Mouse (Mus musculus): Measurements from ENCODE around the gene Gm45837. TPM values are rescaled to one million over a fixed set of nuclear protein-coding genes. Genes with fewer than 3 reads are reported as not detected.

The Gm45837 gene
- polyA plus RNA-seq, 1 experiment, result 0.55 TPM

DNA sequence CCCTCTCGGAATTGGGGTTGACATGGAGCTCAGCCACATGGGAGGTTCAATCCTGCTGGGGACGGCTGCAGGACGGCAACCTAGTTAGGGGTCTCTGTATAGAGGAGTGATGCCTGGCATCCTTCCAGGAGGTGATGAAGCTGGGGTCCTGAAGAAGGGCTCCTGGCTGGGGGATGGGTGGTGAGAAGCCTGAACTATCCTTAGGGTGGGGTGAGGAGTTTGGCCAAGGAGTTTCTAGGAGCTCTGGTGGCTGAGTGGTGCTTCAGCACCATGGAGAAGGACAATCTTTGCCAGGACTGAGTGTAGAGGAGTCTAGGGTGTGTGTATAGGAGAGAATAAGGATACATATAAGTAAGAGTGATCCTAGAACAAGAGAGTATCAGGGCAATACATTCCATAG, 11.4 kb downstream of the Gm45837 start:
- no peak overlapping the region for H3K4me3 ChIP-seq
- no peak overlapping the region for H3ac ChIP-seq (ENCODE audit: control insufficient read depth, insufficient read length)
- no peak overlapping the region for H3K4me2 ChIP-seq (ENCODE audit: low read depth)
- peaks cover 4% of the 10 kb centered on the region for H3K27me3 ChIP-seq (ENCODE audit: control insufficient read depth, insufficient read depth, insufficient read length)
- H3K79me2 ChIP-seq (ENCODE audit: control insufficient read depth, insufficient read depth), result no peaks in the 10 kb centered on the region
- TF ChIP-seq REST (IDR thresholded peaks at IDR 0.05; ENCODE audit: insufficient read depth, insufficient read length), result peak; percentile 67
- TF ChIP-seq TCF12 (IDR thresholded peaks at IDR 0.05; ENCODE audit: insufficient read depth, poor library complexity, severe bottlenecking), result no peak
- TF ChIP-seq SRF (IDR thresholded peaks at IDR 0.05; ENCODE audit: control insufficient read depth, insufficient read length, low read depth), result no peak
- no peaks in the 10 kb centered on the region for H3K36me3 ChIP-seq (ENCODE audit: control insufficient read depth, insufficient read depth)

DNA sequence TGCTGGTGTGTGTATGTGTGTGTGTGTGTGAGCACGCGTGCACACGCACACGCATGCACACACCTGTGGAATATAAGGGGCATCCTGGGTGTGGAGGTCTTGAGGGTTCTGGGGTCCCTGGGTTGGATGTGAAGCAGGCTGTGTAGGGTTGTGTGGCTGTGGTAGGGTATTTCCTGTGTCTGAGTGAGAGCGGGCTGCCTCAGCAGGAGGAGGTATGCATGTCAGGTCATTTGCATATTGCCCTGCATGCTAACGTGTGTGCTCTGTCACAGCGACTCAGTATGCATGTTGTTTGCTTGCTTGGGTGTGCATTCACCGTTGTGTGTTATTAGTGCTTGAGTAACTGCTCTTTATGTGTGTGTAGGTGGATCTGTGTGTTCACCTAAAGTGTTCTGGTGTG, 12.0 kb downstream of the Gm45837 start:
- H3K79me2 ChIP-seq (ENCODE audit: control insufficient read depth, insufficient read depth), result no peaks in the 10 kb centered on the region
- H3K36me3 ChIP-seq (ENCODE audit: control insufficient read depth, insufficient read depth), result no peaks in the 10 kb centered on the region
- H3ac ChIP-seq (ENCODE audit: control insufficient read depth, insufficient read length), result no peak overlapping the region
- no peak for TF ChIP-seq E2F4 (IDR thresholded peaks at IDR 0.05; ENCODE audit: insufficient read depth)
- TF ChIP-seq REST (IDR thresholded peaks at IDR 0.05; ENCODE audit: insufficient read depth, insufficient read length), result no peak
- TF ChIP-seq MYOD1 (IDR thresholded peaks at IDR 0.05; ENCODE audit: control insufficient read depth in 1 of 3, insufficient read length in 2 of 3, low read depth in 2 of 3), result no peak
- TF ChIP-seq TCF12 (IDR thresholded peaks at IDR 0.05; ENCODE audit: insufficient read depth, poor library complexity, severe bottlenecking), result no peak
- TF ChIP-seq POLR2AphosphoS2 (IDR thresholded peaks at IDR 0.05; ENCODE audit: insufficient read length, low read depth), result no peak
- TF ChIP-seq SRF (IDR thresholded peaks at IDR 0.05; ENCODE audit: control insufficient read depth, insufficient read length, low read depth), result no peak
- TF ChIP-seq MAX (IDR thresholded peaks at IDR 0.05; ENCODE audit: low read depth), result no peak
- no peak for TF ChIP-seq POLR2A (IDR thresholded peaks at IDR 0.05; ENCODE audit: insufficient read length, low read depth)
- TF ChIP-seq MYOG (IDR thresholded peaks at IDR 0.05; ENCODE audit: control insufficient read depth in 1 of 3, insufficient read depth in 1 of 3, insufficient read length in 2 of 3, low read depth in 2 of 3), result no peak
- TF ChIP-seq USF1 (IDR thresholded peaks at IDR 0.05; ENCODE audit: low read depth), result no peak
- TF ChIP-seq CEBPB (IDR thresholded peaks at IDR 0.05; ENCODE audit: insufficient read depth, poor library complexity, severe bottlenecking), result no peak
- TF ChIP-seq TCF3 (IDR thresholded peaks at IDR 0.05; ENCODE audit: insufficient read length, low read depth), result no peak
- H3K27me3 ChIP-seq (ENCODE audit: control insufficient read depth, insufficient read depth, insufficient read length), result peaks cover 4% of the 10 kb centered on the region
- H3K4me3 ChIP-seq, result no peak overlapping the region
- no peak overlapping the region for H3K4me2 ChIP-seq (ENCODE audit: low read depth)

GRCm38 (mm10) chr7:101423970-101424369, 13.3 kb downstream of the Gm45837 start:
- peaks cover 12% of the 10 kb centered on the region for H3K27me3 ChIP-seq (ENCODE audit: control insufficient read depth, insufficient read depth, insufficient read length)
- TF ChIP-seq SRF (IDR thresholded peaks at IDR 0.05; ENCODE audit: control insufficient read depth, insufficient read length, low read depth) (no peak), MAX (IDR thresholded peaks at IDR 0.05; ENCODE audit: low read depth) (no peak), USF1 (IDR thresholded peaks at IDR 0.05; ENCODE audit: low read depth) (no peak), CEBPB (IDR thresholded peaks at IDR 0.05; ENCODE audit: insufficient read depth, poor library complexity, severe bottlenecking) (no peak), REST (IDR thresholded peaks at IDR 0.05; ENCODE audit: insufficient read depth, insufficient read length) (no peak), E2F4 (IDR thresholded peaks at IDR 0.05; ENCODE audit: insufficient read depth) (no peak), TCF3 (IDR thresholded peaks at IDR 0.05; ENCODE audit: insufficient read length, low read depth) (no peak), POLR2A (IDR thresholded peaks at IDR 0.05; ENCODE audit: insufficient read length, low read depth) (no peak), POLR2AphosphoS2 (IDR thresholded peaks at IDR 0.05; ENCODE audit: insufficient read length, low read depth) (no peak), TCF12 (IDR thresholded peaks at IDR 0.05; ENCODE audit: insufficient read depth, poor library complexity, severe bottlenecking) (no peak)
- H3K4me3 ChIP-seq, result no peak overlapping the region
- H3K36me3 ChIP-seq (ENCODE audit: control insufficient read depth, insufficient read depth), result no peaks in the 10 kb centered on the region
- no peak overlapping the region for H3K4me2 ChIP-seq (ENCODE audit: low read depth)
- no peak overlapping the region for H3ac ChIP-seq (ENCODE audit: control insufficient read depth, insufficient read length)
- H3K79me2 ChIP-seq (ENCODE audit: control insufficient read depth, insufficient read depth), result no peaks in the 10 kb centered on the region

- H3K27me3 ChIP-seq (ENCODE audit: control insufficient read depth, insufficient read depth, insufficient read length), result peaks cover 12% of the 10 kb centered on the region
- H3K4me3 ChIP-seq, result no peak overlapping the region
Measured at GRCm38 (mm10) chr7:101426692-101427091, 16.0 kb downstream of the Gm45837 start.

DNA sequence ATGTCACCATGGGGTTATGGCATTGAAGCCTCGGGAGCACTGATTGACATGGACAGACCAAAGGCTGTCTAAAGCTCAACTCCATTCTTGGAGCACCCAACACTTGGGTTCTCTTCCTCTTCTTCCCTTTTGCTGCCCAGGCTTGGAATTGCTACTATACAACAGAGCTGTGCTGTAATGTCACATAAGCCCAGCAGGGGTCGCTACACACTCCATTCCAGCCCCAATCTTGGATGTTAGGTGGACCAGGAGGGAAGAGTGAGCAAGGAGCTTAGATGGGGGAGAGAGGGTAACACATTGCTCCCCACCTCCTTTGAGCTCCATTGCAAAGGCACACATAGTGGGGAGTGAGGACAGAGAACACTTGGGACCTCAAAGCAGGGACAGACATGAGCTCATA, 17.1 kb downstream of the Gm45837 start:
- H3K36me3 ChIP-seq (ENCODE audit: control insufficient read depth, insufficient read depth), result no peaks in the 10 kb centered on the region
- H3K27me3 ChIP-seq (ENCODE audit: control insufficient read depth, insufficient read depth, insufficient read length), result peaks cover 12% of the 10 kb centered on the region
- H3K4me3 ChIP-seq, result no peak overlapping the region
- H3K4me2 ChIP-seq (ENCODE audit: low read depth), result no peak overlapping the region
- H3K79me2 ChIP-seq (ENCODE audit: control insufficient read depth, insufficient read depth), result no peaks in the 10 kb centered on the region
- no peak overlapping the region for H3ac ChIP-seq (ENCODE audit: control insufficient read depth, insufficient read length)
- TF ChIP-seq TCF3 (IDR thresholded peaks at IDR 0.05; ENCODE audit: insufficient read length, low read depth) (no peak), POLR2AphosphoS2 (IDR thresholded peaks at IDR 0.05; ENCODE audit: insufficient read length, low read depth) (no peak), CEBPB (IDR thresholded peaks at IDR 0.05; ENCODE audit: insufficient read depth, poor library complexity, severe bottlenecking) (no peak), USF1 (IDR thresholded peaks at IDR 0.05; ENCODE audit: low read depth) (no peak), POLR2A (IDR thresholded peaks at IDR 0.05; ENCODE audit: insufficient read length, low read depth) (no peak), TCF12 (IDR thresholded peaks at IDR 0.05; ENCODE audit: insufficient read depth, poor library complexity, severe bottlenecking) (no peak), SRF (IDR thresholded peaks at IDR 0.05; ENCODE audit: control insufficient read depth, insufficient read length, low read depth) (no peak), REST (IDR thresholded peaks at IDR 0.05; ENCODE audit: insufficient read depth, insufficient read length) (no peak), MYOG (IDR thresholded peaks at IDR 0.05; ENCODE audit: control insufficient read depth in 1 of 3, insufficient read depth in 1 of 3, insufficient read length in 2 of 3, low read depth in 2 of 3) (no peak)

More at GRCm38 (mm10) chr7:101426692-101427091, 16.0 kb downstream of the Gm45837 start:
- H3K4me2 ChIP-seq (ENCODE audit: low read depth), result no peak overlapping the region
- no peak overlapping the region for H3ac ChIP-seq (ENCODE audit: control insufficient read depth, insufficient read length)
- H3K36me3 ChIP-seq (ENCODE audit: control insufficient read depth, insufficient read depth), result no peaks in the 10 kb centered on the region
- no peaks in the 10 kb centered on the region for H3K79me2 ChIP-seq (ENCODE audit: control insufficient read depth, insufficient read depth)
- TF ChIP-seq MAX (IDR thresholded peaks at IDR 0.05; ENCODE audit: low read depth) (no peak), POLR2AphosphoS2 (IDR thresholded peaks at IDR 0.05; ENCODE audit: insufficient read length, low read depth) (no peak), TCF12 (IDR thresholded peaks at IDR 0.05; ENCODE audit: insufficient read depth, poor library complexity, severe bottlenecking) (no peak), REST (IDR thresholded peaks at IDR 0.05; ENCODE audit: insufficient read depth, insufficient read length) (no peak), CEBPB (IDR thresholded peaks at IDR 0.05; ENCODE audit: insufficient read depth, poor library complexity, severe bottlenecking) (no peak), USF1 (IDR thresholded peaks at IDR 0.05; ENCODE audit: low read depth) (no peak), TCF3 (IDR thresholded peaks at IDR 0.05; ENCODE audit: insufficient read length, low read depth) (no peak), MYOG (IDR thresholded peaks at IDR 0.05; ENCODE audit: control insufficient read depth in 1 of 3, insufficient read depth in 1 of 3, insufficient read length in 2 of 3, low read depth in 2 of 3) (no peak), SRF (IDR thresholded peaks at IDR 0.05; ENCODE audit: control insufficient read depth, insufficient read length, low read depth) (no peak), MYOD1 (IDR thresholded peaks at IDR 0.05; ENCODE audit: control insufficient read depth in 1 of 3, insufficient read length in 2 of 3, low read depth in 2 of 3) (no peak), E2F4 (IDR thresholded peaks at IDR 0.05; ENCODE audit: insufficient read depth) (no peak), POLR2A (IDR thresholded peaks at IDR 0.05; ENCODE audit: insufficient read length, low read depth) (no peak)
